Mouse (Mus musculus): ENCODE data around the gene Mageb5.
"Not testable (repeated sequence)": the region's sequence is repeated elsewhere in the genome, so short reads cannot be mapped to it uniquely, and the experiment has no call there.

Mageb5 gene

DNA sequence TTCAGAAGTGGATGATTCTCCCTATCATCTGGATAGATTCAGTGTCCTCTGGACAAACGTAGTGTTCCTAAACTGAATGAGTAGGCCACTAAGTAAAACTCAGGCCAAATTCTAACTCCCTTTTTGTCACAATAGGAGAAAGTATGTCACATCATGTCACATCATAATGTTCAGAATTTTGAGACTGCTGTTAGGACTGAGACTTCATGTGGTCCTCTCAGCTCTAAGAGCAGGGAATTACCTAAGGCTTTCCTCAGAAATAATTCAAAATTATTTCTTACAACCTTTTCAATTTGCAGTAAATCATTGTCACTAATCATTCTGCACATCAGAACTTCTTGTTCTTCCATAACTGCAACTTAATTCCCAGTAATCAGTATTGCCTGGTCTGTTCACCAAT lies at the start of gene Mageb5:
Mageb5 (minus strand) TSS at position 101 of the 400 bp plus-strand sequence.
- not testable (repeated sequence) for DNase-seq (ENCODE audit: low spot score)

DNA sequence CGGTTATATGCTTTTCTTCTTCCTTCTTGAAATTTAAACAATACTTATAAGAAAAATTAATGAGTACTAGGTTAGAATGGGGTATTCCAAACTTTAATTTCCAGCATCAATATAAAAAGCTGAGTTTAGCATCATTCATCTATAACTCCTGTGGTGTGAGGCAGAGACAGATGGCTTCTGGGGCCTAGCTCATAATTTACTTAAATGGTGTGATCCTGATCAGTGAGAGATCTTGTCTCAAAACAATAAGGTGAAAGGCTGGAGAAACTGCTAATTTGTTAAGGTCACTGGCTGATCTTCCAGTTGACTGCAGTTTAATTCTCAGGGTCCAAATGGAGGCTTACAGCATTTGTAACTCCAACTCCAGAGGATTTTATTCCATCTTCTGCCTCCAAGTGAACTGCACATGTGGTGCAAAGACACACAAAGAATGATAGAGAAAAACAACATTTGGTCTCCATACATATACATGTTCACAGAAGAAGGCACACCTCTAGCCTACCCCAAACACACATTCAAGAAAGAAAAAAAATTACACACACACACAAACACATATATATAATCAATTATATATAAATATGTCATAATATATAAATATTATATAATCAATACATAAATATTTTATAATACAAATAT lies 23.1 kb downstream of the Mageb5 start:
- not testable (repeated sequence) for DNase-seq (ENCODE audit: low spot score)

All from ovary, postnatal 10 days (tissue).